Mouse (Mus musculus): ENCODE measurements at regions not wholly inside any gene's neighbourhood (a gene's known extent, or its start where the extent isn't known, plus 50 kb on each side); places are given as distances from the start of the nearest gene placed in this dataset.

- DNase-seq (ENCODE audit: extremely low read depth, low read depth, low spot score): no peak
- no peak overlapping the region for H3K4me3 ChIP-seq (ENCODE audit: insufficient read depth, low read depth, low read length)
- TF ChIP-seq CTCF (IDR thresholded peaks at IDR 0.05; ENCODE audit: low read depth, low read length) (no peak), POLR2A (IDR thresholded peaks at IDR 0.05; ENCODE audit: extremely low read depth, insufficient read depth, low read length) (no peak)
- H3K4me1 ChIP-seq (ENCODE audit: control insufficient read depth, insufficient read depth, low read length): peaks cover 2% of the 10 kb centered on the region
- H3K36me3 ChIP-seq (ENCODE audit: control insufficient read depth, insufficient read depth, low read length): no peaks in the 10 kb centered on the region
- 82% methylated on average over 7 of the region's 7 CpGs for WGBS
- H3K27ac ChIP-seq (replicated peaks; ENCODE audit: insufficient read depth, low read depth, low read length): no peak overlapping the region
- H3K27me3 ChIP-seq (ENCODE audit: control insufficient read depth, insufficient read depth, low read length): no peaks in the 10 kb centered on the region
- H3K79me2 ChIP-seq (ENCODE audit: control insufficient read depth, insufficient read depth, low read length): no peaks in the 10 kb centered on the region
- no peak overlapping the region for H3K9ac ChIP-seq (ENCODE audit: low read depth, low read length)
Observed at GRCm38 (mm10) chr9:47288587-47289199, 241.3 kb upstream of the Cadm1 start.

GRCm38 (mm10) chr9:47300633-47301032 lies 229.3 kb upstream of the Cadm1 start:
- 69% methylated on average over 1 of the region's 1 CpGs for WGBS
- Histone ChIP-seq H3K4me3 (ENCODE audit: insufficient read depth, low read depth, low read length) (no peak overlapping the region), H3K9ac (ENCODE audit: low read depth, low read length) (no peak overlapping the region), H3K4me1 (ENCODE audit: control insufficient read depth, insufficient read depth, low read length) (peaks cover 4% of the 10 kb centered on the region; the same call in 1 of the 2 replicates), H3K27ac (replicated peaks; ENCODE audit: insufficient read depth, low read depth, low read length) (no peak overlapping the region), H3K36me3 (ENCODE audit: control insufficient read depth, insufficient read depth, low read length) (no peaks in the 10 kb centered on the region), H3K79me2 (ENCODE audit: control insufficient read depth, insufficient read depth, low read length) (no peaks in the 10 kb centered on the region), H3K27me3 (ENCODE audit: control insufficient read depth, insufficient read depth, low read length) (no peaks in the 10 kb centered on the region)
- no peak for DNase-seq (ENCODE audit: extremely low read depth, low read depth, low spot score)
- no peak for TF ChIP-seq POLR2A (IDR thresholded peaks at IDR 0.05; ENCODE audit: extremely low read depth, insufficient read depth, low read length)
- TF ChIP-seq CTCF (IDR thresholded peaks at IDR 0.05; ENCODE audit: low read depth, low read length): no peak

- no peak overlapping the region for H3K9ac ChIP-seq (ENCODE audit: low read depth, low read length)
- WGBS: 92% methylated on average over 7 of the region's 7 CpGs
- H3K4me3 ChIP-seq (ENCODE audit: insufficient read depth, low read depth, low read length): no peak overlapping the region
- no peaks in the 10 kb centered on the region for H3K79me2 ChIP-seq (ENCODE audit: control insufficient read depth, insufficient read depth, low read length)
- no peak overlapping the region for H3K27ac ChIP-seq (replicated peaks; ENCODE audit: insufficient read depth, low read depth, low read length)
- TF ChIP-seq CTCF (IDR thresholded peaks at IDR 0.05; ENCODE audit: low read depth, low read length) (no peak), POLR2A (IDR thresholded peaks at IDR 0.05; ENCODE audit: extremely low read depth, insufficient read depth, low read length) (no peak)
- H3K36me3 ChIP-seq (ENCODE audit: control insufficient read depth, insufficient read depth, low read length): no peaks in the 10 kb centered on the region
- peaks cover 4% of the 10 kb centered on the region; the same call in 1 of the 2 replicates for H3K4me1 ChIP-seq (ENCODE audit: control insufficient read depth, insufficient read depth, low read length)
- H3K27me3 ChIP-seq (ENCODE audit: control insufficient read depth, insufficient read depth, low read length): no peaks in the 10 kb centered on the region
- DNase-seq (ENCODE audit: extremely low read depth, low read depth, low spot score): no peak
Observed at GRCm38 (mm10) chr9:47307125-47307751, 222.7 kb upstream of the Cadm1 start.

GRCm38 (mm10) chr9:47307752-47308500 lies 222.0 kb upstream of the Cadm1 start:
- Histone ChIP-seq H3K27ac (replicated peaks; ENCODE audit: insufficient read depth, low read depth, low read length) (no peak overlapping the region), H3K27me3 (ENCODE audit: control insufficient read depth, insufficient read depth, low read length) (no peaks in the 10 kb centered on the region), H3K79me2 (ENCODE audit: control insufficient read depth, insufficient read depth, low read length) (no peaks in the 10 kb centered on the region), H3K36me3 (ENCODE audit: control insufficient read depth, insufficient read depth, low read length) (no peaks in the 10 kb centered on the region), H3K4me1 (ENCODE audit: control insufficient read depth, insufficient read depth, low read length) (peaks cover 4% of the 10 kb centered on the region; the same call in 1 of the 2 replicates), H3K9ac (ENCODE audit: low read depth, low read length) (no peak overlapping the region), H3K4me3 (ENCODE audit: insufficient read depth, low read depth, low read length) (no peak overlapping the region)
- peak; percentile 62 for DNase-seq (ENCODE audit: extremely low read depth, low read depth, low spot score)
- TF ChIP-seq CTCF (IDR thresholded peaks at IDR 0.05; ENCODE audit: low read depth, low read length) (no peak), POLR2A (IDR thresholded peaks at IDR 0.05; ENCODE audit: extremely low read depth, insufficient read depth, low read length) (no peak)
- WGBS: 65% methylated on average over 17 of the region's 17 CpGs

GRCm38 (mm10) chr9:47313433-47313832 lies 216.5 kb upstream of the Cadm1 start:
- H3K27ac ChIP-seq (replicated peaks; ENCODE audit: insufficient read depth, low read depth, low read length): no peak overlapping the region
- WGBS: 86% methylated on average over 4 of the region's 4 CpGs
- H3K4me1 ChIP-seq (ENCODE audit: control insufficient read depth, insufficient read depth, low read length): no peaks in the 10 kb centered on the region
- H3K79me2 ChIP-seq (ENCODE audit: control insufficient read depth, insufficient read depth, low read length): no peaks in the 10 kb centered on the region
- no peak for TF ChIP-seq POLR2A (IDR thresholded peaks at IDR 0.05; ENCODE audit: extremely low read depth, insufficient read depth, low read length)
- no peak for TF ChIP-seq CTCF (IDR thresholded peaks at IDR 0.05; ENCODE audit: low read depth, low read length)
- no peaks in the 10 kb centered on the region for H3K36me3 ChIP-seq (ENCODE audit: control insufficient read depth, insufficient read depth, low read length)
- no peak overlapping the region for H3K4me3 ChIP-seq (ENCODE audit: insufficient read depth, low read depth, low read length)
- no peak for DNase-seq (ENCODE audit: extremely low read depth, low read depth, low spot score)
- no peaks in the 10 kb centered on the region for H3K27me3 ChIP-seq (ENCODE audit: control insufficient read depth, insufficient read depth, low read length)
- no peak overlapping the region for H3K9ac ChIP-seq (ENCODE audit: low read depth, low read length)
